Mouse (Mus musculus): Measurements from ENCODE around the gene Pkdrej.

DNA sequence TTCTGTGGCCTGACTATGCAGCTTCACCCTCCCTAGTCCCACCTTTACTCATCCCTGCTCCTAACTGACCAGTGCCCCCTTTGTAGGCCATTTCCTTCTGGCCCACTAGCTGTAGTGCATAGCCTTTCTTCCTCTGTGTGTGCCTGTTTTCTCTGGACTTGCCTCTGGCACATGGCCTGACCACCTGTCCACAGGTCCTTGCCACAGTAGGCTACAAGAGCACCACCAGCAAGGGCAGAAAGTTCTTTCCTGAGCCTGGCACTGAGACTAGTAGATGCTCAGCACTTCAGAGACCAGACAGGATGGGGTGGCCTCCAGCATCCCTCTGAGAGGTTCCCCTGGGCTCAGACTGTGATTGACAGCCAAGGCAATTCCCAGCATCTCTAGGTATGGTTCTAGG lies 23.5 kb upstream of the Pkdrej start:
- TF ChIP-seq POLR2A (IDR thresholded peaks at IDR 0.05; ENCODE audit: insufficient read depth, low read depth, low read length) (no peak), CTCF (IDR thresholded peaks at IDR 0.05) (no peak)

All from heart, adult 2 months (tissue).